Mouse (Mus musculus) embryo, embryonic 10 days (tissue): ENCODE measurements around the gene Eif2b1.
A peak's percentile ranks its signal among the peaks of the same experiment; 100 is the strongest.
"Not testable (repeated sequence)": the region's sequence is repeated elsewhere in the genome, so short reads cannot be mapped to it uniquely, and the experiment has no call there.

ENCODE experiments used
- DNase-seq: peaks from one replicate; pipeline ENCODE4 v3.0.0-alpha.2; 2015; ENCODE audit warnings: low spot score

The Eif2b1 gene

DNA sequence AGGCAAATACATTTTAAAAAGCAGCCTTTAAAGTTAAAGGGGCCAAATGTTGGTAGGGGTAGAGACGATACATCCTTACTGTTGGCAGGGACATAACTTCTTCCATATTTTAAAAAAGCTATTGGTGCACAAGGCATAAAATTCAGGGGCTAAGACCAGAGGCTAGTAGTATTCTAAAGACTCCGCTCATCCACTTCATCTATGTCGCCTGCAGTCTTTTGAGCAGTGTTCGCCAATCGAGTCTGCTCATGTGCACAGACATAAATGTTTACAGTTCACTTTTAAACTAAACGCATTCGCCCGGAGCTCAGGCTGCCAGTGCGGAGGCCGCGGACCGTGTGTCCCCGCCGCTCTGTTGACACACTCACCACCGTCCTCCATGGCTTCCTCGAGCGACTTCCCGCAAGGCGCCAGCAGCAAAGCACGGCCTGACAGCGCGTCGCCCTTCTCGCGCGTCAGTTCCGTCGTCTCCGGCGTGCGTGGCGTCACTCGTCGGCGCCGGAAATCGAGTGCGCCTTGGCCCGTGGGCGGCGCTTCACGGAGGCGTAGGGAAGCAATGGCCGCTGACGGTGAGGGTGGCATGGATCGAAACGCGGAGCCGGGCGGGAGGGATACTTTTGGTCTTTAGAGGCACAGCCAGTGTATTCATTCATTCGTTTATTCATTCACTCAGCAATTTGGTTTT lies at the start of gene Eif2b1, which contains the start of gene Gtf2h3:
Gene Eif2b1, minus strand, starts transcription at position 499 of the 685 bp plus-strand sequence.
Gene Gtf2h3, plus strand, starts transcription at position 508 of the 685 bp plus-strand sequence.
- DNase-seq: peak; percentile 99

DNA sequence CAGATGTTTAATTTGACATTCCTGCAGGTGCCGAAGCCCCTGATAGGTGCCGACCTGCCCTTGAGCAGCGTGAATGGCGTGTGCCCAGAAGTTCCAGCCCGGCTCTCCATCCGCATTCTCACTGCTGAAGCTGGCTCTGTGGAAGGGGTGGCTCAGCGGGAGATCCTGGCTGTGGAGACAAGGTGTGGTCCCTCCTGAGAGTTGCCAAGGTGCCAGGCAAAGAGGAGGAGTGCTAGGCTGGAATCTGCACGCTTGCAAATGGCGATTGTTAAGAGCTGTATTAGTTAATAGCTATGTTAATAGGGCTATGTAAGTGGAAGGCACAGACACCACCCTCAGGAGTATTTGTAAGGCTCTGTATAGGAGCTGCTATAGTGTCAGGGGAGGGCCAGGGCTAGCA lies 45.4 kb upstream of the Eif2b1 start:
- no peak for DNase-seq

DNA sequence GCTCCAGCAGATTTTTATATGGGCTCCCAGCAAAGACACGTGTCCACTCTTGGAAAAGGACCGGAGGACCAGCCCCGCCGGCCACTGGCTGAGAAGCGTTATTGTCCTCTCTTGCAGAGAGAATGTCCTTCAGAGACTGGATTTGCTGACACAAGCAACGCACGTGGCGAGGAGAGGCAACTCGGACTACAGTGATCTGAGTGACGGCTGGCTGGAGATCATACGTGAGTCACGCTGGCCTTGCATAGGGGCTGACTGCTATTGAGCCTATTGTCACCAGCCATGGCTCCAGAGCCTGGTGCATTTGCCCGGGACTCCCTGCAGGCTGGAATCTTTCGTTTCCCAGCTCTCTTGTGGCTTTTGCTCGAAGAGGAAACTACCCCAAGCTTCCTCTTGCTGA lies 44.0 kb upstream of the Eif2b1 start:
- no peak for DNase-seq

DNA sequence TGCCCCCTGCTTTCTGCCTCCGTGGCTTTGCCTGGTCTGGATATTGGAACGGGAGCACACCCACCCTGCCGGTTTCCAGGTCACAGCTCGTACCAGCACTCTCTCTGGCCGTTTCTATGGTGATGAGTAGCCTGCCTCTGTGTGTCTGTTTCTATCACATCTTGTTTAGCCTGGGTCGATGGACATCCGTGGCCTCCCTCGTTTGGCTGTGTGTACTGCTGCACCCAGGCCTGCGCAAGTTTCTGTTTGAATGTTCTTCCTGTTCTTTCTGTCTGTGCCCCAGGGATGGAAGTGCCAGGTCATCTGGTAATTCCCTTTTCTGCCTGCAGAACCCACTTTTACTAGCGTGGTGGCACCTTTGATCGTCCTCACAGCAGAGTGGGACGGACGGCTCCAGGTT lies 42.4 kb upstream of the Eif2b1 start:
- no peak for DNase-seq

DNA sequence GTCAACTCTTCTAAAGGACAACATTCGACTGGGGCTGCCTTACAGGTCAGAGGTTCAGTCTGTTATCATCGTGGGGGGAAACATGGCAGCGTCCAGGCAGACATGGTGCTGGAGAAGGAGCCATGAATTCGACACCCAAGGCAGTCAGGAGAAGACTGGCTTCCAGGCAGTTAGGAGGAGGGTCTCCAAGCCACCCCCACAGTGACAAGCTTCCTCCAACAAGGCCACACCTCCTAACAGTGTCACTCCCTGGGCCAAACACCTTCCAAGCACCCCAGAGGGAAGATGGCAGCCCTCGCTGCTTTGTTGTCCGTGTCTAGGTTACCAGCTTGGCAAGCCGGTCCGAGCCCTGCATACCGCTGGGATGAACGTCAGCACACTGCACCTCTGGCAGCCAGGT lies 39.8 kb upstream of the Eif2b1 start:
- DNase-seq: no peak

DNA sequence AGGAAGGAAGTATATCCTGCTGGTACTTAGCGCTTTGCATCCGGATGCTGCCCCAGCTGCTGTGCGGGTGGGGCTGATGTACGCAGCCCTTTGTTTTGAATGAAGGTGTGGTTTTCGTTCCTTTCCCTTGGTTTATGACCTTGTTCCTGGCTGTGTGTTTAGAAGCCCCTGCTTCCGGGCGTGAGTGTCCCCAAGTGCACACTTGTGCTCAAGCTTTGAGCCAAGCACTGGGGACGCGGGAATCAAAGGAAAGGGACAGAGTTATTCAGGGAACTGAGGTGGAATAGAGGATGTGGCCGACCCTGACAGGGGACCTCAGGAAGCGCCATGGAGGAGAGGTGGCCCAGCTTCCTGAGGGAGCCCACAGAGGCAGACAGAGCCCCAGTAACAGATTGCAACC lies 35.8 kb upstream of the Eif2b1 start:
- no peak for DNase-seq

DNA sequence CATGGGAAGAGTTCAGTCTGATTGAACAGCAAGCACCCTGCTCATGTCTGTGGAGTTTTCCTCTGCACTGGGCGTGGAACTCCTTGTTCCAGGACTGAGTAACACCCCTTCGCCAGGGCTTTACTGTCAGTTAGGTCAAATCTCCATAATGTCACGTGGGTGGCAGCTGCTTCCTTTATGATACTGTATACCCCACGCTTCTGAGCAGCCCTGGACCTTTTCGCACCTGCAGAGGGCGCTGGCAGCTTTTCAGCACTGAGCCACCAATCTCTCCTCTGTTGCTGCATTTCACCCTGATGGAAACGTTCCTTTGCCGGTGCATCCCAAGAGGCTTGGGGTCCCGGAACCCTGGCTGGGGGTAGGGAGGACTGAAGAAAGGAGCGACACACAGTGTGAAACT lies 32.0 kb upstream of the Eif2b1 start:
- DNase-seq: peak; percentile 16

DNA sequence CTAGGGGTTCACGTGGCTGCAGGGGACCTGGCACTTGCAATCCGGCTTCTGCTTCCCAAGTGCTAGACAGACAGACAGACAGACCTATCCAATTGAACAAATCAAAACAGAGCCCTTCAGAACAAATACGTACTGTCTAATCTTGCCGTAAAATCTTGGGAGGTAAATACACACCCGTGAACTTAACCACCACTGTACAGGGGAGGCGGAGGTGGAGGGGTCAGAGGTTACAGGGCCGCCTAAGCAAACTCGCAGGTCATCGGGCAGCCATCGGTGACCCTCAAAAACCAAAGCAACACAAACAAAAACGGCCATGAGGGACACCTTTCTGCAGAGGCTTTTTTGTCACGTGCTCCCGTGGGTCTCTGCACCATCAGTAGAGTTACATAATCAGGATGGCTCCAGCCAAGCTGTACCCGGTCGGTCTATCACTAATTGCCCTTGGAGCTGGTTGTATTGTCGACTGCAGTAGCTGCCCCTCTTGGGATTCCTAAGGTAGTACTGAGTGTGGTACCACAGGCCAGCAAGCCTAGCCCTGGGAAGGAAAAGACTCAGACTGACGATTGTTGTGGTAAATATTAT lies 26.2 kb upstream of the Eif2b1 start:
- no peak for DNase-seq

DNA sequence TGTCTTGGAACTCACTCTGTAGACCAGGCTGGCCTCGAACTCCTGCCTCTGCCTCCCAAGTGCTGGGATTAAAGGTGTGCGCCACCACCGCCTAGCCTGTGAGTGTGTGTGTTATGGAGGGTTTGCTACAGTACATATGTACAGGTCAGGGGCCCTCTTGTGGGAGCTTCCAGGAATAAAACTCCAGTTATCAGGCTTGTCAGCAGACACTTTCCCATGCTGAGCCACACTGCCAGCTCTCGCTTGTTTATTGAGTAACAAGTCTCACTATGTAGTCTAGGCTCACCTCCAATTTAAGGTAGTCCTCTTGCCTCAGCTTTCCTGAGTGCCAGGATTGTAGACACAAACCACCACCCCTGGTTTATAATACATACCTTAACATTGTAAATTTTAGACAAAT lies 25.4 kb upstream of the Eif2b1 start:
- no peak for DNase-seq

DNA sequence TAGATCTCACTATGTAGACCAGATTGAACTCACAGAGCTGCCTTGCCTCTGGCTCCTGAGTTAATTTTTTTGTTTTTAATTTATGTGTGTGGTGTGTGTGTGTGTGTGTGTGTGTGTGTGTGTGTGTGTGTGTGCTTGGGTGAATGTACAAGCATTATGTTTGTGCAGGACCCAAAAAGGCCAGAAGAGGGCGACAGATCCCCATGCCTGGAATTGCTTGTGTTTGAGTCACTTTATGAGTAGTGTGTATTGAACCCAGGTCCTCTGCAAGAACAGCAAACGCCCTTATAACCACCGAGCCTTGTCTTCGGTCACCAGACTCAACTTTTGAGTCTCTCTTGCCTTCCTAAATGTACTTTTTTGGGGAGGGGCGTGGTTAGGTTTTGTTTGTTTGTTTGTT lies 23.4 kb upstream of the Eif2b1 start:
- peak; percentile 47 for DNase-seq

DNA sequence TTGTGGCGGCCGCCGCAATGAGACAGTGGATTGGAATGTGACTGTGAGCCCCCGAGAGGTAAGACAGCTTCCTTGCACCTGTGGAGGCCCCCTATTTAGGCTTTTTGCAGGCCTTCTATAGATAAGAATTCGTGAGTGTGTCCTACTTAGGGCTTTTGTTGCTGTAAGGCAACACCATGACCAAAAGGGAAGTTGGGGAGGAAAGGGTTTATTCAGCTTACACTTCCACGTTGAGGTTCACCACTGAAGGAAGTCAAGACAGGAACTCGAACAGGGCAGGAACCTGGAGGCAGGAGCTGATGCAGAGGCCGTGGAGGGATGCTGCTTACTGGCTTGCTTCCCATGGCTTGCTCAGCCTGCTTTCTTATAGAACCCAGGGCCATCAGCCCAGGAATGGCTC lies 20.8 kb upstream of the Eif2b1 start:
- DNase-seq: not testable (repeated sequence)

DNA sequence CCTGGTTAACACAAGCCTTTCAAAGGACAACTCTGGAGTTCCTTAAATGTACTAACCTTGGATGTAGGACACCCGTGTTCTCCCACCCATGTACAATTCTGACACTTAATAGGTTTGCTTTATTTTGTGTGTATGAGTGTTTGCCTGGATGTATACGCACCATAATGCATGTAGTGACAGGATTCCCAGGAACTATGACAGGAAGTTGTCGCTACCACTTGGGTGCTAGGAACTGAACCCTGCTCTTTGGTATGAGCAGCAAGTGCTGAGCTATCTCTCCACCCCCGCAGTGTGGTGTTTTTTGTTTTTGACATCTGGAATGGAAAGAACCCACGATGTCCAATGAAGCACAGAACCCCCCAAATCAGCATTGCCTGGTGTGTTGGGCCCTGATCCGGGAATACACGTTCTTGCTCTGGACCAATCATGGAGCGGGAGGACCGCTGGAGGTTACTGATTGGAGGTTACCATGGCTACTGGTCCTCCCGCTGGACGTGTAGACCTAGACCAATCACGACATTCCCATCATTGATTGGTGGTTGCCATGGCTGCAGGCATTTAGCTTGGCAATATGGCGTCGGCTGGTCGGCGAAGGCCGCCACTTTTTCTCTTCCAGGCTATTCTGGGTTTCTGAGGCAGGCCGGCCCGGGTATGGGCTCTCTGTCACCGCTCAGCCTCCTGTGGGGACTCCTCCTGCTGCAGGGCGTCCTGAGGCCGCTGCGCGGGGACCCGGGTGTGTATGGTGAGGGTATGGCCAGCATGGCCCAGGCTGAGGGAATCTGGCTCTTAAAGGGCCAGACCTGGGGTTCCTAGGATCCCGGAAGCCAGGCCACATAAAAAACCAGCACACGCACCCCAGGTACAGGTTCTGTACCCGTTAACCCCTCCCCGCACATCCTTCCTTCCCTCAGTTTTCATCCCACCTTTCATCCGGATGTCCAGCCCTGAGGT lies 19.6 kb upstream of the Eif2b1 start:
- peak; percentile 99 for DNase-seq

DNA sequence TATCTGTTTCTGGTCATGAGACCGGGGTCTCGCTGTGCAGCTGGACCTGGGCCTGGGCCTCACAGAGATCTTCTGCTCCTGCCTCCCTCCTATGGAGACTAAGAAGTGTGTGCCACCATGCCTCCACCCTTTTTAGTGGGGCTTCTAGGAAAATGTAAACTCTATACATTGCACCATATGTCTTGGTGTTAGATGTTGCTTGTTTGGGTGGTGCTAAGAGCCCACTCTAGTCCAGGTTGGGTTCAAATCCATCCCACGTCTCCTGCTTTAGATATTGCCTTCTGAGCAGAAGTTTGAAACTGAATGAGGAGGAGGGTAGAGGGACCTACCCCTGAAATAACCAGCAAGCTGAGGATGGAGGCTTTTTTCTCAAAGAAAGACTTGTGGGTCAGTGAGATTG lies 13.8 kb upstream of the Eif2b1 start:
- no peak for DNase-seq

DNA sequence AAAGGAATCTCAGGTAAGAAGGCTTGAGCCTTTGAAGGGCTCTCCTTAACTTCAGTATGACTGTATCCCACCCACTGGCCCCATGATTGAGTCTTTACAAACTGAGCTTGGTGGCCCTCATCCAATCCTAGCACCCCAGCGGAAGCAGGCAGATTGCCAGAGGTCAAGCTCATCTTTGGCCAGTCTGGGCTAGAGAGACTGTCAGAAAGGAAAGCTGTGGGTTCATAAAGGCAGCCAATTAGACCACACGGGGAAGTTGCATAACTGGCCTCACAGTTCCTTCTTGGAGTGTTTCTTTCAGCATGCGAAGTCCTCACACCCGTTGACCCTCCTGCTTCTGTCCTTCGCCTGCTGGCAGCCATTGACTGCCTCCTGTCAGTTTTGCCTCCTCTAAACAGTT lies 3.6 kb upstream of the Eif2b1 start:
- no peak for DNase-seq

DNA sequence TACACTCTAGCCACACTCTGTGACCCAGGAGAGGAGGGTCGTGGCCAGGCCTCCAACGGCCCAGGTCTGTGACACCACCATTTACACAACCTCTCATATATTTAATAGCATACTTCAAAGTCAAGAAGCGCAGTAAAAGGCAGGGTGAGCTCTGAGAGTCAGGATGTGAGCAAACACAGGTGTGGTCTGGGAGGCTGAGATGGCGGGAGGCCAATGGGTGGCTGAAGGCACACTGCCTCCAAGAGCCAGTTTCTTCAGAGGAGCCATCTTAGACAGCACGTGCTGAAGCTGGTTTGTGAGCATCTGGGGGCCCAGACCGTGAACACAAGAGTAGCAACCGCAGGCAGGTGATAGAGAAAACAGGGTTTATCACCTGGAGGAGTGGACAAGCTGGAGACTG lies 3.5 kb downstream of the Eif2b1 start:
- DNase-seq: no peak

DNA sequence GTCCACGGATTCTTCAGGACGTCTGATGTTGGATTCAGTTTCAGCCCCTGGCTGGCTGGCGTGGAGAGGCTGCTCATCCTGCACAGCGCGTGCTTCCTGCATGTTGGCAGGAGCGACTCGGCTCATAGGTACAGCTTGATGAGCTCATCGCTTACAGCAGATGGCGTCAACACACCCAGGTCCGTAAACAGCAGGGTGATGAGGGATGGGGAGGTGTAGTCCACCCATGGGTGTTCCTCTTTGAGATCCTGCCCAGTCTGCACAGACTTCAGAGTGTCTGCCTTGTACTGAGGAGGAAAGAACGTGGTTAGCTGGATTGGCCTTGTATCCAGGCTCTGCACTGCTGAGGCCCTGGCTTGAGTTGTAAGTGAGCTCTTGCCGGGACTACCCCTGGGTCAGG lies 7.9 kb downstream of the Eif2b1 start:
- no peak for DNase-seq

DNA sequence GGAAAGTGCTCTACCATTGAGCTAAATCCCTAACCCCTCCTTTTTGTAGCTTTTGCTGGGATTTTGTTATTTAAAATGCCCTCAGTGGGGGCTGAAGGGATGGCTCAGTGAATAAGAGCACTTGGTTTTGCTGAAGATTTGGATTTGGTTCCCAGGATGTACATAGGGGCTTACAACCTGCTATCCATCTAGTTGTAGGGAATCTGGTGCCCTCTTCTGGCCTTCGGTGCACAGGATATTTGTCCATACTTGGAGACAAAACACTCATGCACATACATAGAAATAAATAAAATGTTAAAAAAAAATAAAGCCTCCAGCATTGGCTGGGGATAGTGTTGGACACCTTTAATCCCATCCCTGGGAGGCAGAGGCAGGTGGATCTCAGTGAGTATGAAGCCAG lies 23.8 kb downstream of the Eif2b1 start:
- DNase-seq: peak; percentile 43

DNA sequence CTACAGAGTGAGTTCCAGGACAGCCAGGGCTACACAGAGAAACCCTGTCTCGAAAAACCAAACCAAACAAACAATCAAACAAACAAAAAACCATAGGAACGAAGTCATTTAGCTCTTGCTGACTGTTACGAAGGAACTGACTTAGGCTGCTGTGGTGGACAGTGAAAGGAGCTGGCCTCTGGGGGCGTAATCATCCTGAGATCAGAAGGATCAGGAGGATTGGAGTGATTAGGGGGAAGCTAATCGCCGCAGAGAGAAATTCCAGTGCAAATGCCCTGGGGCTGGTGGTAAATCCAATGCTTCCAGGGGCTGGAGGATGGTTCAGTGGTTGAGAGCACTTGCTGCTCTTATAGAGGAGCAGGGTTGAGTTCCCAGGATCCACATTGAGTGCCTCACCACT lies 25.3 kb downstream of the Eif2b1 start:
- no peak for DNase-seq

DNA sequence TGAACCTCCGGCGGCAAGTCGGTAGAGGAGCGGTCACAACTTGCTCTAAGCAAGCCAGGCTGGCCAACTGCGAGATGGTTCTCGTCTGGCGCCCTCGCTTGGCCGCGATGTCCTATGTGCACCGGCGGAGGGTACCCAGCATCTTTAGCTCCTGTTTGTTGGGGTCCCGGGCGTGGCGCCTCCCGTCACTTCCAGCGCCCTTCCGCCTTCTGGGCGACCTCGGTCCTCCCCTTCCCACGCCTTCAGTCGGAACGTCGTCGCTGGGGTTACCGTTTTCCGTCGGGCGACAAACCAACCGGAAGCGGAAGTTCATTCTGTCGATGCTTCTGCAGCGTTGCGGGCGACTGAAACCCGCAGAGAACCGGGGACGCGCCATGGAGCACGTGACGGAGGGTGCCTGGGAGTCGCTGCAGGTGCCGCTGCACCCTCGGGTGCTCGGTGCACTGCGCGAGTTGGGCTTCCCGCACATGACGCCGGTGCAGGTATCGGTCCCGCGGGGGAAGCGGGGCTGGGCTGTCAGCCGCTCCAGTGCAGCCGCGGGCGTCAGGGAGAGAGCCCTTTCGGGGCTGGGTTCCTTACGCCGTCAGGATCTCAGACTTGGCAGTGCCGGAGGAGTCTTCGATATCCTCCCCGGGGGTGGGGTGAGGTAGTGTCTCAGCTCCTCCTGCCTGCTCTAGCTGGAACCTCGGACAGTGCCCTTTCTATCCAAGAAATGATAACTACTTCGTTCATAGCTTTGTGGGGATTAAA lies 26.2 kb downstream of the Eif2b1 start, which contains the start of gene Ddx55:
Gene Ddx55, plus strand, starts transcription at position 307 of the 750 bp plus-strand sequence.
- DNase-seq: peak; percentile 98

DNA sequence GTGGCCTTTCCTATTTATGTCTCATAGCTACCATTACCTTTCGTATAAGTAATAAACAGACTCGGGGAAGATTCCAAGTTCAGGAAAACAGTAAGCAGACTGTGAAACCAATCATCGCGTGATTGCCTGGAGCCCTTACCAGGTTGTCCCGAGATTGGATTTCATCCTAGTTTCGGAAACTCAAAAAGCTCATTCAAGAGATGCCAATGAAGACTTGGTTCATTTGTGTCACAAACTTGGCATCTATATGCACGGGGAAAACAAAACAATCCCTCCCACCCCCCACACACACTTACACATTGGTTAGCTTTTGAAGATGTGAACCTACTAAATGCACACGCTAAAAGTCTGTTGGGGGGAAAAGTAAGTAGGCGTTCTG lies 26.8 kb downstream of the Eif2b1 start:
- DNase-seq: peak; percentile 29

DNA sequence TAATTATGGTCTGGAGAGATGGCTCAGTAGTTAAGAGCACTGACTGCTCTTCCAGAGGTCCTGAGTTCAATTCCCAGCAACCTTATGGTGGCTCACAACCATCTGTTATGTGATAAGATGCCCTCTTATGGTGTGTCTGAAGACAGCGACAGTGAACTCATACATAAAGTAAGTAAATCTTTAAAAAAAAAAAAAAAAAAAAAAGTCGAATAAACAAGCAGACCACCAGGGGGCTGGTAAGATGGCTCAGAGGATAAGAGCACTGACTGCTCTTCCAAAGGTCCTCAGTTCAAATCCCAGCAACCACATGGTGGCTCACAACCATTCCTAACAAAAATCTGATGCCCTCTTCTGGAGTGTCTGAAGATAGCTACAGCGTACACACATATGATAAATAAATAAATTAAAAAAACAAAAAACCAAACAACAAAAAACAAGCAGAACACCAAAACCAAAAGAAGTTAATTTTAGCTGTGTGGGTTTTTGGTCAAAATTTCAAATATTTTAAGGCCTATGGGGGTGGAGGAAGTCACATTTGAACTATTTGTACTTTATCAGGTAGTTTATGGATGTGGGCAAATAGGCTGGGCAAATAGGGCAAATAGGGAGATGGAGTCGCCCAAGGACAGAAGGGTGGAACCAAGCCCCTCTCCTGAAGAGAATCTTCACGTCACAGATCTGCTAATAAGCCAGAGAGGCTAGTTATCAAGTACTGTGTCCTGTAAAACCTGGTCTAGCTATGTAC lies 27.4 kb downstream of the Eif2b1 start:
- not testable (repeated sequence) for DNase-seq
